Mouse (Mus musculus): Measurements from ENCODE around the gene Ssr3. TPM values are rescaled to one million over a fixed set of nuclear protein-coding genes. Genes with fewer than 3 reads are reported as not detected.

The Ssr3 gene
- polyA plus RNA-seq, 1 experiment from 2014 or later = 208 TPM

DNA sequence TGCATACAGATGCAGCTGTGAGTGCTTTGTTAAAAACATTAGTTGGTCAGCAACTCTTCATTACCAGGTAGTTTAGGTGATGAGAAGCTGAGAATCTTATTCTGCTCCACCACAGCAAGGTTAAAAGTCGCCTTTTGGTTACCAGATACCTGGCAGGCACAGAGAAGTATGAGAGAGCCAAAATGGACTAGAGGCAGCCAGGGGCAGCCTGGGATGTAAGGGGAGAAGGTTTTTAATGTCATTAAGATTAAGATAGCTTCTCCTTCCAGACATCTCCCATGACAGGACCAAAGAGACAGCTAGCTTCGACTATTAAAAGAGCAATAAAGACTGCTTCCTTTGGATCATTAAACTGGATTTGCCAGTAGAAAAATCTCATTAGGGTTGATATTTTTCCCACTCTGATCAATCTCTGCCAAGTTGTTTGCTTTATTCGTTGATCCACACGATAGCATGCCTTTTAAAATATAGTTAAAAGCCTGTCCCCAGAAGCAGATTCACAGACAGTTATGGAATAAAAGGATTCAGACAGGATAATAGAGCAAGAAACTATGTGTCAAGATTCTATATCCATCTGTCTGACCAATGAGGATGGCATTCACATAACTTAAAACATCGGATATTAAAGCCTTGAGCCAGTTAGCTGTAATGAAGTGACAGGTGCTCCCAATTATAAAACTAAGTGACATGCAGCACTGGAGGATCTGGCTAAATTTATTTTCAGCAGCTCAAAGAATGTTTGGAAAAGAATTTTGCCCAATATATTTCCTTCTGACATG is 52.1 kb downstream of the Ssr3 start:
- no peak overlapping the region for H3K9ac ChIP-seq (ENCODE audit: low read length)
- no peaks in the 10 kb centered on the region for H3K4me1 ChIP-seq (ENCODE audit: control insufficient read depth, insufficient read depth, low read length)
- no peak overlapping the region for H3K4me3 ChIP-seq (ENCODE audit: low read length)
- WGBS = 80% methylated on average over 5 of the region's 5 CpGs
- H3K36me3 ChIP-seq (ENCODE audit: control insufficient read depth, insufficient read depth) = no peaks in the 10 kb centered on the region
- no peaks in the 10 kb centered on the region for H3K9me3 ChIP-seq (replicated peaks; ENCODE audit: control insufficient read depth, low read length)
- no peak overlapping the region for H3K4me2 ChIP-seq (ENCODE audit: low read depth, low read length)
- no peak for ATAC-seq (replicated peaks; ENCODE audit: extremely low read depth, insufficient read depth, low FRiP score)
- no peaks in the 10 kb centered on the region for H3K27me3 ChIP-seq (ENCODE audit: control insufficient read depth, insufficient read depth, low read length)
- no peak overlapping the region for H3K27ac ChIP-seq (ENCODE audit: low read length)

DNA sequence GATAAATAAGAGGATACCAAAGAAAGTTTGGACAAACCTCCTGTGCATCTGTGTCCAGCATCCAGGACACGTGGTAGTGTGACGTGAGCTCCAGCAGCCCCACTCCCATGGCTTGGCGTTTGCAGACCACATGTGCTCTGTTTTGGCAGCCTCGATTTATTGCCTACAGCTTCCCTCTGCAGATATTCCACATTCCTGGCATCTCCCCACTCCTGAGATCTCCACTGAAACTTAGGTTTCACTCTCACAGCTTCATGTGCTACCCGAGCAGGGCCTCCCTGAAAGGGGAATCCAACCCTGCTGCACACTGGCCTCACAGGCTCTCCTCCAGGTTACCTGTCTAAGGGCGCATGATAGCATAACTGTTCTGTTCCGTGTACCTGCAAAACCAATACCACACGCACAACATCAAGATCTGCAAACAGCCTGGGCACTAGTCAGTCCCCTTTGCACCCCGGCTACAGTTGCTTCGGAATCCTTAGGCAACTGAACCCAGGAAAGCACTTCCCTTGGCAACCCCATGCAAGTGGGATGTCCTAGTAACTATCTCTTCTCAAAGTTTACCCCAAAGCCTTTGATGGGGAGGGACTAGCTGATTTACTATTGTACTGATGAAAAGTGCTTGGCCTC is 54.5 kb downstream of the Ssr3 start:
- 73% methylated on average over 10 of the region's 10 CpGs for WGBS
- H3K4me3 ChIP-seq (ENCODE audit: low read length) = no peak overlapping the region
- H3K4me1 ChIP-seq (ENCODE audit: control insufficient read depth, insufficient read depth, low read length) = no peaks in the 10 kb centered on the region
- no peak overlapping the region for H3K9ac ChIP-seq (ENCODE audit: low read length)
- no peak for ATAC-seq (replicated peaks; ENCODE audit: extremely low read depth, insufficient read depth, low FRiP score)
- H3K36me3 ChIP-seq (ENCODE audit: control insufficient read depth, insufficient read depth) = no peaks in the 10 kb centered on the region
- no peaks in the 10 kb centered on the region for H3K9me3 ChIP-seq (replicated peaks; ENCODE audit: control insufficient read depth, low read length)
- no peaks in the 10 kb centered on the region for H3K27me3 ChIP-seq (ENCODE audit: control insufficient read depth, insufficient read depth, low read length)
- no peak overlapping the region for H3K27ac ChIP-seq (ENCODE audit: low read length)
- H3K4me2 ChIP-seq (ENCODE audit: low read depth, low read length) = no peak overlapping the region

Other genes starting within 250 kb of the Ssr3 start
- 23.2 and 24.3 TPM in 2 replicates for gene Tiparp, start 135.8 kb upstream of the Ssr3 start, polyA plus RNA-seq (2015; fragmentation: Nextera tagmentation; extraction: Ambion mirVana)